In the genomic region with DNA sequence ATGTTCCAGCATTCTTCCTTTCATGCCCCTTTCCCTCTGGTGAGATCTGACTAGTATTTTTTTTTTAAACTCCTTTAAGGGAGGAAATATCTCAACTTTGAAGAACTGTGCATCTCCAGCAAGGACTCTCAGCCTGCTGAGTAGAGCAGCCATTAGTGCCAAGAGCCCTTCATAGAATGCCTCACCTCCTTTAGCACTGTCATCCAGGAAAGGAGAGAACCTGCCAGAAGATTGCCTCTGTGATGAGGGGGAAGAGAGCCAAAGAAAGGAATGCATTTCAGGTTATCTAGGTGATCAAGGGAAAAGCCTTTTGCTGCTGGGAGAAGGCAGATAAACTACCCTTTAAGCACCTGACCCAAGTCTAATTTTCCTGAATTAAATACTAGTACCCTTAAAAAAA, we compare ENCODE assay signal across 13 mouse cellular contexts.
"Had no signal": no experiment of that assay in that cellular context is flagged by ENCODE, and none has a peak within 500 bp of the region (broad histone marks: within the 10 kb centered on the region; RNA-seq: fewer than 3 reads in every experiment).

No protein-coding gene starts in this region.

- ATAC-seq: midbrain, embryonic 16.5 days had no signal

- DNase-seq: lung, embryonic 14.5 days; lung, postnatal 10 days; lung, postnatal 4 days; midbrain, embryonic 14.5 days; retina, postnatal 1 day; right cerebral cortex, adult 18-20 months; right cerebral cortex, postnatal 25 days; right cerebral cortex, postnatal 4 days; spleen, adult 18-20 months; thymus, adult 18-20 months; thymus, postnatal 14 days; thymus, postnatal 36 days had no signal
